Mouse (Mus musculus): ENCODE measurements at regions not wholly inside any gene's neighbourhood (a gene's known extent, or its start where the extent isn't known, plus 50 kb on each side); places are given as distances from the start of the nearest gene placed in this dataset.

GRCm38 (mm10) chr7:136433699-136434098, 460.7 kb upstream of the Mgmt start:
- no peak for DNase-seq

- no peak for DNase-seq
Observed at GRCm38 (mm10) chr7:136434510-136434909, 459.9 kb upstream of the Mgmt start.

DNA sequence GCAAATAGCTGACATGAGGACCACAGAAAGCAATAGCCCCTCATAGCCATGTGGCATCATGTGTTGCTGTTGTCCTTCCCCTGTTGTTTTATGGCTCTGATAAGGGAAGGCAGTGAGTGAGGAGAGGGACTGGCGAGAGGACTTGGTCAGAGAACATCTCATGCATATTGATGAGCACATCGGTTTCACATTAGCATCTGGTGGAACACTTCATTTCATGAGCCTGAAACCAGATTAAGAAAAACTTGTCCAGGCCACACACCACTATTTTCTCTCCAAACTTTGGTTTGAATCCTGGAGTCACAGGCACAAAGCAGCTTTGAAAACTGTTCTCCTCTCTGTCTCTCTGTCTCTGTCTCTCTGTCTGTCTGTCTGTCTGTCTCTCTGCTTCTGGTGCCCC, 451.0 kb upstream of the Mgmt start:
- DNase-seq: no peak

DNA sequence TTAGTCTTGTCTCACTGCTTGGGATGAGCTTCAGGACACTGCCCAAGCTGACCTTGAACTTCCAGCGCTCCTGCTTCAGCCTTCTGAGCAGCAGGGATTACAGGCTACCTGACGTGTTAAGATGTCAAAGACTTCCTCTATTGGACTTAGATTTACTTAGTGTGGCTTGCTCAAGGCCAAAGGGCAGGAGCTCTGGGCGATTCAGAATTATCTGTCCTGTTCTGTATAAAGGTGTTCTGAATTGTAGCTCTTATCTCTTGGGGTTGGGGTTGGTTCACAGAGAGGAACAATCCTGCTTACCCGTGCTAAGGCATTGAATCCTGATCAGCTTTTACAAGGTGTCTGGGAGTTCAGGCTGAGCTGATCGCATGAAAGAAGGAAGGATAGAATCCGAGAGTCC, 449.3 kb upstream of the Mgmt start:
- no peak for DNase-seq

GRCm38 (mm10) chr7:136449286-136449685, 445.1 kb upstream of the Mgmt start:
- peak; percentile 48 for DNase-seq

GRCm38 (mm10) chr7:136451672-136452361, 442.6 kb upstream of the Mgmt start:
- DNase-seq: no peak

GRCm38 (mm10) chr7:136452561-136452960, 441.9 kb upstream of the Mgmt start:
- DNase-seq: peak; percentile 22

GRCm38 (mm10) chr7:136457171-136457570, 437.2 kb upstream of the Mgmt start:
- DNase-seq: no peak

DNA sequence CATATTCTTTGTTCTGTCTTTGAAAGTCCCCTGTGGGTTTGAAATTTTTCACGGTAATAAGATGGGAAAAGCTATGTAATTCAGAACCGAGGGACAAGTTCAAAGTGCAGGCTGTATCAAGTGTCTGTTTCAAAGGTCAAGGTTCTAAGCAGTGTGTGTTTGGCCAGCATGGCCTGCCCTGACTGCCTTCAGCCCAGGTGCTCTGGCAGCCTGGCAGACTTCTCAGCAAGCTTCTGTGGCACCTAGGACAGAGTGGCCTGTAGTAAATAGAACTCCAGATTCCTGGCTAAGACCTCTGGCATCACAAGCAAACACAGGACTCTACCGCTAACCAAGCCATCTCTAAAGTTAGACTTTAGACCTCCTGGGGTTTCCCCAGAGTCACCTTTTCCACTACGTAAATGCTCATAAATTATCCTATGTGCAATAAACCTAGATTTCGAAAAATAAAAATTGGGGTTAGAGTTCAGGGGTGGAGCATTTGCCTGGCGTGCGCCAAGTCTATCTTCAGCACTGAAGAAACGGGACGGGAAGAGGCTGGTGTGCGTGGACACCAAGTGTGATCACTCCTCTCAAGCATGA, 436.5 kb upstream of the Mgmt start:
- peak; percentile 13 for DNase-seq

DNA sequence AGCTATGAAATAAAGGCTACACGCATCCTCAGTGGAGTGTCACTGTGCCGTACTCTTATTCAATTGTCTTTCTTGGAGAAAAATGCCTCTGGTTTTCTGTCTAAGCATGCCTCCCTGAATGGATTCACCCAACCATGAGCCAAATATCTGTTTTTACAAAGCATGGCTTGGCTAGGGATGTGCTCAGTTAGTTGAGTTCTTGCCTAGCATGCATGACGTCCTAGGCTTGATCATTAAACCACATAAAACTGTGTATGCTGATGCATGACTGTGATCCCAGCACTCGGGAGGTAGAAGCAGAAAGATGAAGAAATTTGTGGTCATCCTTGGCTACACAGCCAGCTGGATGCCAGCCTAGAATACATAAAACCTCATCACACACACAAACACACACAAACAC, 417.3 kb upstream of the Mgmt start:
- DNase-seq: no peak

DNA sequence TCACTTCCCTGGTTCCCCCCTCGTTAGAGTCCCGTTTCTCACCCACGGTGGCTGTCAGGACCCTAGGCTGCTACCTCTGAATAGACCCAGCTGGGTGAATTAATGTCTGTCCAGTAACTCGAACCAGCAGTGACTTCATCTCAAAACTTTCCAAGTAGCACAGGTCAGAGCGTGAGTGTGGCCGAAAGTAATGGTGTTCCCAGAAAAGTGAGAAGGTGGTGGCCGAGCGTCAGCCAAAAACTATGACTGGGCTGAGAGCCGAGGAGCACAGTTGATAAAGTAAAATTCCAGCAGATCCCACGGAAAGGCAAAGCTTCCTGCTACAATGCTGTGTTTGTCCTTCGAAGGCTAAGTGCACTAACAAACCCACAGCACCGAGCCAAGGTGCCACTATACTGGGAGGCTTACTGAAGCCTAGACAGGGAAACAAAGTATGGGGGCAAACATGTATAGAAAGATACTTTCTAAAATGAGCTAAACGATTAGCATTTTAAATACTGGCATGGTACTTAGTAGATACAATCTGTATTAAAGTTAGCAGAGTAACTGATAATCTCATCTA, 413.7 kb upstream of the Mgmt start:
- no peak for DNase-seq

- no peak for DNase-seq
Observed at GRCm38 (mm10) chr7:136483237-136483636, 411.2 kb upstream of the Mgmt start.

- no peak for DNase-seq
Observed at GRCm38 (mm10) chr7:136487556-136487955, 406.9 kb upstream of the Mgmt start.

GRCm38 (mm10) chr7:136494862-136495261, 399.6 kb upstream of the Mgmt start:
- no peak for DNase-seq

GRCm38 (mm10) chr7:136496335-136497242, 397.8 kb upstream of the Mgmt start:
- DNase-seq: no peak

DNA sequence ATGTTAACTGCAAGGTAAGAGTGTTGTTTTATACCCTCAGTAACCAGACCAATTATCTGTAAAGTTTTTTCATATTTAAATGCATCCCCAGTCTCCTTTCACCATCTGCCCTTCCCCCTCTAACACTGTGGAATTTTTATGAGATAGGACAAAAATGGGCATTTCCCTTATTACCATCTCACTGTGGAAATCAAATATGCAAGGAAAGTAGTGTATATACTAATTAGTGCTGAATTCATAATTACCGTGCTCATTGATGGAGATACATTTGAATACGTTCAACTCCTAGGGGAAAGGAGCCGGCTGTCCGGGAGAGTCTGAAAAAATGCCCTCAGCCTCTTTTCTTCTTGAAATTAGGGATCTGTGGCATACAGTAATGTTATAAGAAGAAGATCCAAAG, 394.4 kb upstream of the Mgmt start:
- DNase-seq: no peak

DNA sequence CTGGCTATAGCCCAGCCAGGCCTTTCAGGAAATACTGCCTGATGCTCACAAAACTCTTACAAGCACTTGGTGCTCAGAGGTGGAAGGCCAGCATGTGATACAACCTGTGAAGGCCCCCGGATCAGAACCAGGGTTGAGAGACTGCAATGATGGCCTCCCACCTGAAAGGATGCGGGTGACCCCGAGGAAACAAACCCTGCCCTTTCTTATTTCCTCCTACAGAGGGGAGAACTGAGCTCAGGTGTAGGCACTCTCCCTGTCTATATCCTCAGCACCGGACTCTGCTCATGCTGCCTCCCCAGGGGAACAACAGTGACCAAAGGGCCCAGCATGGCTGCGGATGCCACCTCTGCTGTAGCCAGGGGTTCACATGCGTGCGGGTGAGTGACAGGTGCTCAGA, 393.3 kb upstream of the Mgmt start:
- no peak for DNase-seq

DNA sequence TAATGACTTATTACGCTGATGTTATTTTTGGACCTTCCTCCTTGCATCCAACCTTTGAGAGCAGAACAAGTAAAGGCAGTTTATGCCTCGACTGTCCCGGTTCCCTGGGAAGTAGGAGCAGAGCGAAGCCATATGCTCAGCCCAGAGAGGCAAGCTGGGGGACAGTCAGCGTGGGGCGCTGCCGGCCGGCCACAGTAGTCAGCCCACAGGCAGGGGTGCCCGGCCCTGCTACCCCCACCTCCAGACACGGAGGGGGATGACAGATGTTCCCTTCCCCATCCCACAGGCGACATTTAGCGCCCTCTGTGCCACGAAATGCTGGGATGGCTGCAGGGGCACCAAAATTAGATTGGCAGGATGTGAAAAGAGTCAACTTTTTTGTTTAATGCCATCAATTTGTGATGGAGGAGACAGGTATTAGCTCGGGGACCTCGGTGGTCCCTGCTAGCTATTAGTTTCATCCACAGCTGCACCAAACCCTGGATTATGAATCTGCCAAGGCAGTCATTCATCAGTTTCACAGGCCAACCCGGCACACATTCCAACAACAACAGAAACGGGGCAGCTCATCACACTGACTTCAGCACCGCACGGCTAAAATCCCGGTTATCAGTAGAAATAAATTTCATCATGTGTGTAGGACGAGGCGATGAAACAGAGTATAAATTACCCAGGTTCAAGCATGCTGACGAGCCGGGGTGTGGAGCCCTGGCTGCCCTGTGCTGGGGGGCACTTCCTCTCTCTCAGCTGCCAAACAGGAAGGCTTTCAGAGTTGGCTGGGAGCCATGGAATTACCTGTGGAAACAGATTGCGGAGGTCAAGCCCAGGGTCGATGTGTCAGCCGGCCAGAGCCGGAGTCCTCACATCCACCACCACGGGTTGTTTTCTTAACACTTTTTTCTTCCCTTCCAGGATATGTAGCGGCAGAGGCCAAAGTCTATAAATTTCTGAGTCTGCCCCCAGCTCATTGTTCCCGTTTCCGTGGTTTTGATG, 392.3 kb upstream of the Mgmt start:
- DNase-seq: peak; percentile 50

- DNase-seq: no peak
Observed at GRCm38 (mm10) chr7:136511389-136511788, 383.0 kb upstream of the Mgmt start.

- no peak for DNase-seq
Observed at GRCm38 (mm10) chr7:136515376-136515775, 379.0 kb upstream of the Mgmt start.

DNA sequence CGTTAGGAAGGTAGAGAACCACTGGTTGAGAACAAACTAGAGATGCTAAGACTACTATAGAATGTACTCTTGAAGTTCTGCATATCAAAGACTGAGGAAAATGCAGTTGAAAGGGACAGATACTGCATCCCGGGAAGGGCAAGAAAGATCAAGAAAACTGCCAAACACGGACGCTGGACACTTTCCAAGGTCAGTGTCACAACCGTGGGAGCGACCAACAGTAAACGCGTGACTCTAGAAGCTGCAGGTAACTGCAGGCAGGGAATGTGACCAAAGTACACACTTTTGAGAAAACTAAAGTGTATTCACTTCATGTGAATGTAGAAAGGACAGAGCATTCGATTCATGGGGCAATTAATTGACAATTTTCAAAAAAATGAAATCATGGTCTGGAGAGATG, 368.6 kb upstream of the Mgmt start:
- DNase-seq: no peak
